Mouse (Mus musculus): ENCODE results near the gene Ppp6r2.

The Ppp6r2 gene

GRCm38 (mm10) chr15:89308406-89309139 is 97.2 kb downstream of the Ppp6r2 start:
- DNase-seq (ENCODE audit: low spot score in 2 of 2) = peak; percentile 50 to 52

GRCm38 (mm10) chr15:89309962-89310498 is 98.7 kb downstream of the Ppp6r2 start:
- peak; percentile 79 for DNase-seq (ENCODE audit: low spot score in 2 of 2)

- no peak for DNase-seq (ENCODE audit: low spot score in 2 of 2)
Observed at GRCm38 (mm10) chr15:89313359-89313758, 102.0 kb downstream of the Ppp6r2 start.

GRCm38 (mm10) chr15:89314107-89314506 is 102.8 kb downstream of the Ppp6r2 start:
- DNase-seq (ENCODE audit: low spot score in 2 of 2) = no peak

GRCm38 (mm10) chr15:89314511-89315189 is 103.3 kb downstream of the Ppp6r2 start:
- DNase-seq (ENCODE audit: low spot score in 2 of 2) = peak in 1 of 2 experiments; percentile 36

GRCm38 (mm10) chr15:89315190-89315731 is 103.9 kb downstream of the Ppp6r2 start, which contains the start of gene Sbf1:
TSS of gene Sbf1 (minus strand) at chr15:89315311.
- peak; percentile 98 to 99 for DNase-seq (ENCODE audit: low spot score in 2 of 2)

GRCm38 (mm10) chr15:89316146-89316545 is 104.8 kb downstream of the Ppp6r2 start:
- DNase-seq (ENCODE audit: low spot score in 2 of 2) = peak in 1 of 2 experiments; percentile 31

- no peak for DNase-seq (ENCODE audit: low spot score in 2 of 2)
Observed at GRCm38 (mm10) chr15:89321264-89321663, 109.9 kb downstream of the Ppp6r2 start.

- no peak for DNase-seq (ENCODE audit: low spot score in 2 of 2)
Observed at GRCm38 (mm10) chr15:89322670-89323522, 111.5 kb downstream of the Ppp6r2 start, which contains the start of gene Adm2. TSS of gene Adm2 (plus strand) at chr15:89322720.

- DNase-seq (ENCODE audit: low spot score in 2 of 2) = no peak
Observed at GRCm38 (mm10) chr15:89323656-89324055, 112.3 kb downstream of the Ppp6r2 start.

GRCm38 (mm10) chr15:89326441-89326840 is 115.1 kb downstream of the Ppp6r2 start:
- DNase-seq (ENCODE audit: low spot score in 2 of 2) = no peak

GRCm38 (mm10) chr15:89334271-89334670 is 122.9 kb downstream of the Ppp6r2 start, which contains the start of gene Miox:
TSS of gene Miox (plus strand) at chr15:89334398.
- DNase-seq (ENCODE audit: low spot score in 2 of 2) = no peak

- DNase-seq (ENCODE audit: low spot score in 2 of 2) = no peak
Observed at GRCm38 (mm10) chr15:89334774-89335537, 123.6 kb downstream of the Ppp6r2 start.

- DNase-seq (ENCODE audit: low spot score in 2 of 2) = no peak
Observed at GRCm38 (mm10) chr15:89336422-89336821, 125.1 kb downstream of the Ppp6r2 start.

Data from spleen, postnatal 36 days (tissue).